Mouse (Mus musculus) embryonic facial prominence, embryonic 12.5 days (tissue): Measurements from ENCODE around the gene Pigm. TPM values are rescaled to one million over a fixed set of nuclear protein-coding genes. Genes with fewer than 3 reads are reported as not detected.
A peak's percentile ranks its signal among the peaks of the same experiment; 100 is the strongest.

Source experiments
- ATAC-seq: fragments of 200-750 bp; cut with Nextera tagmentation; 2 replicates; pipeline ENCODE4 v1.8.0; 2017; ENCODE audit not compliant: insufficient number of reproducible peaks, insufficient read depth, low FRiP score, low TSS enrichment
- H3K27ac ChIP-seq: fragments of 300-500 bp; sonication (generic); 2 replicates; pipeline ENCODE4 v1.5.1; 2016; ENCODE audit warnings: mild to moderate bottlenecking
- H3K27me3 ChIP-seq: fragments of 300-500 bp; sonication (generic); 2 replicates; pipeline ENCODE4 v1.6.1; 2016; ENCODE audit warnings: mild to moderate bottlenecking, moderate library complexity
- H3K36me3 ChIP-seq: fragments of 300-500 bp; sonication (generic); 2 replicates; pipeline ENCODE4 v1.6.1; 2016; ENCODE audit warnings: mild to moderate bottlenecking
- H3K4me1 ChIP-seq: fragments of 300-500 bp; sonication (generic); 2 replicates; pipeline ENCODE4 v1.6.1; 2016
- H3K4me2 ChIP-seq: fragments of 300-500 bp; sonication (generic); replicated peaks from 2 replicates; pipeline ENCODE4 v1.6.1; 2016; ENCODE audit warnings: mild to moderate bottlenecking, moderate library complexity
- H3K4me3 ChIP-seq: fragments of 300-500 bp; sonication (generic); 2 replicates; pipeline ENCODE4 v1.5.1; 2016; ENCODE audit warnings: mild to moderate bottlenecking
- H3K9ac ChIP-seq: fragments of 300-500 bp; sonication (generic); 2 replicates; pipeline ENCODE4 v1.6.1; 2016; ENCODE audit warnings: mild to moderate bottlenecking, moderate library complexity
- H3K9me3 ChIP-seq: fragments of 300-500 bp; sonication (generic); 2 replicates; pipeline ENCODE4 v1.6.1; 2016; ENCODE audit warnings: mild to moderate bottlenecking, moderate library complexity
- WGBS: fragments of 180-500 bp; shearing (Covaris S2); methylation state at CpG from one replicate; pipeline ENCODE4 v1.1.7; 2016; 5-methylcytosine and 5-hydroxymethylcytosine counted together
- polyA plus RNA-seq: library from polyadenylated mRNA; unstranded; fragments of >200 nt; fragmentation: Nextera tagmentation; extraction: Ambion mirVana; gene quantifications from 2 replicates; pipeline ENCODE4 v1.2.1, GENCODE M21; 2016

The Pigm gene
- polyA plus RNA-seq, 1 experiment from 2014 or later: 9.9 TPM

GRCm38 (mm10) chr1:172352453-172352852 lies 23.9 kb upstream of the Pigm start:
- no peak for ATAC-seq
- no peaks in the 10 kb centered on the region for H3K36me3 ChIP-seq
- no peak overlapping the region for H3K4me2 ChIP-seq
- H3K27ac ChIP-seq: no peak overlapping the region
- no peaks in the 10 kb centered on the region for H3K9me3 ChIP-seq
- H3K4me1 ChIP-seq: 0 out of 2 replicates have a peak, but pooled peaks cover 11% of the 10 kb centered on the region
- 70% methylated on average over 3 of the region's 3 CpGs for WGBS
- H3K9ac ChIP-seq: no peak overlapping the region
- peaks cover 33% of the 10 kb centered on the region for H3K27me3 ChIP-seq
- H3K4me3 ChIP-seq: no peak overlapping the region

GRCm38 (mm10) chr1:172355336-172355735 lies 21.0 kb upstream of the Pigm start:
- H3K27me3 ChIP-seq: peaks cover 28% of the 10 kb centered on the region
- WGBS: 41% methylated on average over 3 of the region's 3 CpGs

GRCm38 (mm10) chr1:172357550-172357949 lies 18.8 kb upstream of the Pigm start:
- no peaks in the 10 kb centered on the region for H3K36me3 ChIP-seq
- no peaks in the 10 kb centered on the region for H3K4me1 ChIP-seq
- no peaks in the 10 kb centered on the region for H3K9me3 ChIP-seq
- no peak overlapping the region for H3K4me2 ChIP-seq
- 9% methylated on average over 1 of the region's 1 CpGs for WGBS
- ATAC-seq: no peak
- H3K4me3 ChIP-seq: no peak overlapping the region
- H3K9ac ChIP-seq: no peak overlapping the region
- peaks cover 19% of the 10 kb centered on the region; the same call in 1 of the 2 replicates for H3K27me3 ChIP-seq
- H3K27ac ChIP-seq: no peak overlapping the region

More at GRCm38 (mm10) chr1:172355336-172355735, 21.0 kb upstream of the Pigm start:
- Histone ChIP-seq H3K27ac (no peak overlapping the region), H3K4me3 (no peak overlapping the region), H3K4me2 (no peak overlapping the region), H3K9ac (no peak overlapping the region), H3K4me1 (0 out of 2 replicates have a peak, but pooled peaks cover 4% of the 10 kb centered on the region), H3K36me3 (no peaks in the 10 kb centered on the region), H3K9me3 (no peaks in the 10 kb centered on the region)
- no peak for ATAC-seq

GRCm38 (mm10) chr1:172358341-172358740 lies 18.0 kb upstream of the Pigm start:
- 77% methylated on average over 10 of the region's 10 CpGs for WGBS
- ATAC-seq: no peak
- H3K27ac ChIP-seq: no peak overlapping the region
- no peaks in the 10 kb centered on the region for H3K4me1 ChIP-seq
- H3K4me2 ChIP-seq: no peak overlapping the region
- no peaks in the 10 kb centered on the region for H3K36me3 ChIP-seq
- no peak overlapping the region for H3K9ac ChIP-seq
- H3K27me3 ChIP-seq: peaks cover 14% of the 10 kb centered on the region; the same call in 1 of the 2 replicates
- no peak overlapping the region for H3K4me3 ChIP-seq
- no peaks in the 10 kb centered on the region for H3K9me3 ChIP-seq

GRCm38 (mm10) chr1:172364684-172365083 lies 11.7 kb upstream of the Pigm start:
- Histone ChIP-seq H3K4me3 (no peak overlapping the region), H3K4me2 (no peak overlapping the region)
- WGBS: 8% methylated on average over 6 of the region's 6 CpGs

GRCm38 (mm10) chr1:172368768-172369418 lies 7.5 kb upstream of the Pigm start:
- Histone ChIP-seq H3K9ac (no peak overlapping the region), H3K36me3 (no peaks in the 10 kb centered on the region), H3K4me2 (peak overlapping the region; percentile 7; the same call in 1 of the 2 replicates), H3K9me3 (no peaks in the 10 kb centered on the region), H3K4me1 (peaks cover 5% of the 10 kb centered on the region; the same call in 1 of the 2 replicates), H3K27me3 (0 out of 2 replicates have a peak, but pooled peaks cover 5% of the 10 kb centered on the region), H3K27ac (no peak overlapping the region), H3K4me3 (no peak overlapping the region)
- 25% methylated on average over 23 of the region's 23 CpGs for WGBS
- no peak for ATAC-seq

More at GRCm38 (mm10) chr1:172364684-172365083, 11.7 kb upstream of the Pigm start:
- Histone ChIP-seq H3K36me3 (no peaks in the 10 kb centered on the region), H3K9me3 (no peaks in the 10 kb centered on the region), H3K27me3 (0 out of 2 replicates have a peak, but pooled peaks cover 5% of the 10 kb centered on the region), H3K9ac (no peak overlapping the region), H3K4me1 (peaks cover 5% of the 10 kb centered on the region; the same call in 1 of the 2 replicates), H3K27ac (no peak overlapping the region)
- ATAC-seq: no peak

GRCm38 (mm10) chr1:172376758-172377458 lies 562 bp downstream of the Pigm start:
- Histone ChIP-seq H3K9ac (peak overlapping the region; percentile 86), H3K4me3 (peak overlapping the region; percentile 95), H3K9me3 (no peaks in the 10 kb centered on the region), H3K4me2 (peak overlapping the region; percentile 93), H3K27me3 (no peaks in the 10 kb centered on the region), H3K36me3 (peaks cover 10% of the 10 kb centered on the region; the same call in 1 of the 2 replicates), H3K4me1 (peaks cover 19% of the 10 kb centered on the region), H3K27ac (peak overlapping the region; percentile 79)
- peak; percentile 67 for ATAC-seq
- 2% methylated on average over 62 of the region's 62 CpGs for WGBS

GRCm38 (mm10) chr1:172380066-172380465 lies 3.7 kb downstream of the Pigm start:
- Histone ChIP-seq H3K9me3 (no peaks in the 10 kb centered on the region), H3K4me1 (peaks cover 19% of the 10 kb centered on the region), H3K27ac (no peak overlapping the region), H3K36me3 (peaks cover 11% of the 10 kb centered on the region; the same call in 1 of the 2 replicates), H3K4me2 (no peak overlapping the region), H3K9ac (no peak overlapping the region), H3K4me3 (no peak overlapping the region), H3K27me3 (no peaks in the 10 kb centered on the region)
- ATAC-seq: no peak
- 81% methylated on average over 10 of the region's 10 CpGs for WGBS

- WGBS: 96% methylated on average over 1 of the region's 1 CpGs
- ATAC-seq: no peak
- H3K4me3 ChIP-seq: no peak overlapping the region
- H3K27ac ChIP-seq: no peak overlapping the region
- H3K27me3 ChIP-seq: no peaks in the 10 kb centered on the region
- H3K9me3 ChIP-seq: no peaks in the 10 kb centered on the region
- no peak overlapping the region for H3K4me2 ChIP-seq
- peaks cover 17% of the 10 kb centered on the region for H3K4me1 ChIP-seq
- H3K36me3 ChIP-seq: peaks cover 11% of the 10 kb centered on the region; the same call in 1 of the 2 replicates
- H3K9ac ChIP-seq: no peak overlapping the region
Measured at GRCm38 (mm10) chr1:172382090-172382489, 5.7 kb downstream of the Pigm start.

GRCm38 (mm10) chr1:172387246-172387645 lies 10.9 kb downstream of the Pigm start:
- no peak overlapping the region for H3K9ac ChIP-seq
- H3K27me3 ChIP-seq: no peaks in the 10 kb centered on the region
- no peak overlapping the region for H3K4me2 ChIP-seq
- no peaks in the 10 kb centered on the region for H3K36me3 ChIP-seq
- no peaks in the 10 kb centered on the region for H3K9me3 ChIP-seq
- 78% methylated on average over 5 of the region's 5 CpGs for WGBS
- ATAC-seq: no peak
- peaks cover 6% of the 10 kb centered on the region; the same call in 1 of the 2 replicates for H3K4me1 ChIP-seq
- H3K27ac ChIP-seq: no peak overlapping the region
- H3K4me3 ChIP-seq: no peak overlapping the region

- no peaks in the 10 kb centered on the region for H3K36me3 ChIP-seq
- ATAC-seq: no peak
- WGBS: 65% methylated on average over 1 of the region's 1 CpGs
Measured at GRCm38 (mm10) chr1:172390769-172391168, 14.4 kb downstream of the Pigm start.

More at GRCm38 (mm10) chr1:172390769-172391168, 14.4 kb downstream of the Pigm start:
- H3K27me3 ChIP-seq: peaks cover 8% of the 10 kb centered on the region; the same call in 1 of the 2 replicates
- H3K4me2 ChIP-seq: no peak overlapping the region
- H3K9me3 ChIP-seq: no peaks in the 10 kb centered on the region
- H3K27ac ChIP-seq: no peak overlapping the region
- H3K9ac ChIP-seq: no peak overlapping the region
- peaks cover 8% of the 10 kb centered on the region; the same call in 1 of the 2 replicates for H3K4me1 ChIP-seq
- no peak overlapping the region for H3K4me3 ChIP-seq
